Mouse (Mus musculus) bone marrow macrophage, adult 2 months (primary cell): ENCODE data around the gene Clic5.

ENCODE experiments used
- CTCF ChIP-seq: IDR thresholded peaks from 2 replicates; pipeline ENCODE4 v1.5.1; 2012; ENCODE audit warnings: low read depth, mild to moderate bottlenecking, low read length, moderate library complexity
- POLR2A ChIP-seq: IDR thresholded peaks from 2 replicates; pipeline ENCODE4 v1.6.1; 2012; ENCODE audit warnings: mild to moderate bottlenecking, low read depth, low read length, borderline replicate concordance

GRCm38 (mm10) chr17:44177291-44177690 lies 11.1 kb upstream of the Clic5 start:
- TF ChIP-seq CTCF (no peak), POLR2A (no peak)
